Mouse (Mus musculus) thymus, adult 2 months (tissue): Measurements from ENCODE around the gene 1700029J07Rik.

ENCODE experiments used
- CTCF ChIP-seq: fragments of 200-500 bp; IDR thresholded peaks from 2 replicates; pipeline ENCODE4 v1.5.1; 2012; ENCODE audit warnings: mild to moderate bottlenecking, control low read depth, low read length, moderate library complexity, borderline replicate concordance; ENCODE audit not compliant: control insufficient read depth, poor library complexity, insufficient read depth; ENCODE audit errors: extremely low read depth
- POLR2A ChIP-seq: fragments of 200-500 bp; IDR thresholded peaks from 2 replicates; pipeline ENCODE4 v1.6.1; 2012; ENCODE audit warnings: mild to moderate bottlenecking, low read length, control low read depth, moderate library complexity; ENCODE audit not compliant: control insufficient read depth, poor library complexity, insufficient read depth; ENCODE audit errors: extremely low read depth

- TF ChIP-seq POLR2A (no peak), CTCF (no peak)
These were observed 47.7 kb upstream of the 1700029J07Rik start for GRCm38 (mm10) chr8:46022758-46023157.
